Mouse (Mus musculus) cerebellum, postnatal 14 days (tissue): ENCODE measurements around the gene Upk2.

Experiments used
- DNase-seq, 2 experiments: peaks; one replicate each; pipeline ENCODE4 v3.0.0; 2021; ENCODE audit warnings: mixed read lengths in 2 of 2

The Upk2 gene

DNA sequence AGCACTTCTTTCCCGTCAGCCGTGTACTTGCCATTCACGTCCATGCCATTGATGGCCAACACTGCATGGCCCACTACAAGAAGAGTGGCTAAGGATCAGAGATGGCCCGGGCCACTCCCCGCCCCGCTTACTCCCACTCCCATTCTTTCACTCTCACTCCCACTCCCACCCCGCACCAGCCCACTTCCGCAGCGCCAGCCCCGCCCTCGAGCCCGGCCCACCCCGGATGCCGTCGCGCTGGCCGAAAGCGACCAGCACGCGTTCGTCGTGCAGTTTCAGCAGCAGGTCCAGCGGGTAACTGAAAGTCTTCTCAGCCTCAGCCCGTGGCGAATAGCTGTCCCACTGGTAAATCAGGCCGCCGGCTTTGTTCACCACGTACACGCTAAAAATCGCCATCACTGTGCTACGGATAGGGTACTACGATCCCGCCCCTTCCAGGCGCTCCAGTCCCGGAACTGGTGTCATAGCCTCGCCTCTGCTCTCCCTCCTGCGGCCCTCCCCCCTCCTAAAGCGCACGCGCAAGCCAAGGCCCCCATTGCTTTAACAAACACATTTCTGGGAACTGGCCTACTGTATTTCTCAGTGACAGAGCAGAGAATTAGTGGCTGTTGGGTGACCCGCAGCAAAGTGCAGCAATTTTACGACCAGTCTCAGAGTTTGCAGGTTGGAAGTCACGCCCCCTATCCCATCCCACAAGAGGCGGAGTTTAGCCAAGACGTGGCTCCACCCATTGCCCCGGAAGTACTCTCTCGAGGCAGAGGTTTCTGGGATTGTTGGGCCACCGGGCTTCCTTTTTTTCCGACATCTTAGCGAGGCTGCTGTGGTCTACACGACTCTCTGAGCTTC lies 47.6 kb downstream of the Upk2 start, which contains the start of the genes Rps25 and Trappc4:
Gene Rps25 (plus strand): TSS at position 234 of the 846 bp plus-strand sequence.
Gene Trappc4 (minus strand): TSS at position 695 of the 846 bp plus-strand sequence.
- DNase-seq = peak; percentile 94 to 95

DNA sequence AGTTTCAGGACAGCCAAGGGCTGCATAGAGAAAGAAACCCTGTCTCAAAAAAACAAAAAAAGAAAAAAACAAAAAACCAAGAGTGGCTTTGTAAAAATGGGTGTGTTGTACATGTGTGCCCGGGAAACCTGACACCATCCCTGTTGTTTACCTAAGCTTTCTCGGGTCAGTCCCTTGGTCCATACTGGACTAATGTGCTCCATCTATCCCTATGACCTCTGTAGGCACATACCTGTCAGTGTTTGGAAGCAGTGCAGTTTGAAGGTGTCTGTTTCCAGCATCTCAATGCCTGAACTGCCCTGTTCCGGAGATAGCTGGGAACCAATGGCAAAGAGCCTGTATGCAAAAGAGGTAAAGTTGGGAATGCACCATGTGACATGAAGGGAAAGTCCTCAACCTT lies 49.8 kb downstream of the Upk2 start:
- DNase-seq = no peak
